Mouse (Mus musculus) liver, adult 2 months (tissue): ENCODE measurements around the gene Strn4.

Source experiments
- CTCF ChIP-seq: fragments of 200-500 bp; IDR thresholded peaks from 2 replicates; pipeline ENCODE4 v1.5.1; 2011; ENCODE audit warnings: low read depth, low read length, control low read depth
- POLR2A ChIP-seq: fragments of 200-500 bp; IDR thresholded peaks from 2 replicates; pipeline ENCODE4 v1.6.1; 2011; ENCODE audit warnings: low read length, control low read depth; ENCODE audit not compliant: insufficient read depth; ENCODE audit errors: extremely low read depth

GRCm38 (mm10) chr7:16843441-16844171, 27.9 kb downstream of the Strn4 start:
- TF ChIP-seq CTCF (no peak), POLR2A (no peak)
